Mouse (Mus musculus): ENCODE results near the gene Per1. TPM values are rescaled to one million over a fixed set of nuclear protein-coding genes. Genes with fewer than 3 reads are reported as not detected.

Per1 gene
- 22.2 TPM for polyA plus RNA-seq (2014; fragmentation: Illumina TruSeq; extraction: RNeasy Lipid Tissue Mini Kit (QIAGEN cat#74804); ENCODE audit: low read depth, low replicate concordance)

GRCm38 (mm10) chr11:69094697-69095429, at the start of gene Per1:
Per1 (plus strand) TSS chr11:69095217.

GRCm38 (mm10) chr11:69045531-69046394, 49.3 kb upstream of the Per1 start, which contains the start of gene Aurkb:
Aurkb (plus strand) TSS chr11:69045647.

DNA sequence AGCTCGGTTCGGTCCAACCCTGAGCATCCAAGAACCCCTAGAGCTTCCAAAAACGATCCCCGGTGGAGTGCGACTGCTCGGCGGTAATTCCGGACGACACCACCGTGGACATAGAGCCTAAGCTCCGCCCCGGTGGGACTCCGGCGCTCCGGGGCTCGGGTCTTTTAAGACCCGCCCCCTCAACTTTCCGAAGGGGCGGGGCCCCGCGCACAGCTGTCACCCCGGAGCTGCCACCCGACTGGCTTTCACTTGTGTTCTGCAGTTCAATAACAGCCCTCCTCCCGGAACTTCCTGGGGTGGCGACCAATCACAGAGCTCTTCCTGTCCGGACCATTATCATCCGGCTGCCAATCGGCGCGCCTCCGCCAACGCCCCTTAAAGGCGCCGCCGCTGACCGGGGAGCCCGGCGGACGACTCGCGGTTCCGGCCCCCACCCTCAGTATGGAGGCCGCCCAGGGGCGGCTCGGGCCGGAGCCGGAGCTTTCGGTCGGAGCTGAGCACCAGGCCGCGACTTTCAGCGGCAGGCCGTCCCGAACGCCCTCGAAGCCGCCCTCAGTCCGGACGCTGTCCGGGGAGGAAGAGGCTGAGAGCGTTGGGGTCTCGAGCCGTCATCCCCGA, 35.6 kb upstream of the Per1 start, which contains the start of gene Borcs6:
TSS of gene Borcs6 (plus strand) at position 361 of the 618 bp plus-strand sequence.

DNA sequence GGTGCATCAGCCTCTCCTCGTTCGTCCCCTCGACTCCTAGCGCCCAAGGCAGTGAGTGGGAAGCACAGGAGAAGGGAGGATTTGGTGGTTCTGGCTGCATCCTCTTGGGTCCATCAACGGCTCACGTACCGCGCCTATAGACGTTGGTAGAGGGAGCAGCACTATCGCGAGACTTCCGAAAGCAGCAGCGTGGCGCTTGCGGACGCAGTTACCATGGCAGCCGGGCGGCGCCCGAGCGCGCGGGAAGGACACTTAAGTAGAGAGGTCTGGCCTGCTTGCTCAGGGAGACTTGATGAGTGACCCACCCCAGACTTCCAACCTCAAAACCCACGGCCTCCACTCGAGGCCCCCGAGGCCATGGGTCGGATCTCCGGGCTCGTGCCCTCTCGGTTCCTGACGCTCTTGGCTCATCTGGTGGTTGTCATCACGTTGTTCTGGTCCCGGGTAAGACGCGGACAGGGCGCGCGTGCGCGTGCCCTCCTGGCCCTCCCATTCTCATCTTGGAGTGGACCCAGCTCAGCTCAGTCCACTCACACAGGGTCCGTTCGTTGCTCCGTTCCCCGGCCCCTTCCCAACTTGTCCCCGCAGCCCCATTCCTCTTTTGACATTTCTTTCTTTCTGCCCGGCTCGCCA, 24.3 kb upstream of the Per1 start, which contains the start of gene Tmem107:
TSS of gene Tmem107 (plus strand) at position 217 of the 633 bp plus-strand sequence.

DNA sequence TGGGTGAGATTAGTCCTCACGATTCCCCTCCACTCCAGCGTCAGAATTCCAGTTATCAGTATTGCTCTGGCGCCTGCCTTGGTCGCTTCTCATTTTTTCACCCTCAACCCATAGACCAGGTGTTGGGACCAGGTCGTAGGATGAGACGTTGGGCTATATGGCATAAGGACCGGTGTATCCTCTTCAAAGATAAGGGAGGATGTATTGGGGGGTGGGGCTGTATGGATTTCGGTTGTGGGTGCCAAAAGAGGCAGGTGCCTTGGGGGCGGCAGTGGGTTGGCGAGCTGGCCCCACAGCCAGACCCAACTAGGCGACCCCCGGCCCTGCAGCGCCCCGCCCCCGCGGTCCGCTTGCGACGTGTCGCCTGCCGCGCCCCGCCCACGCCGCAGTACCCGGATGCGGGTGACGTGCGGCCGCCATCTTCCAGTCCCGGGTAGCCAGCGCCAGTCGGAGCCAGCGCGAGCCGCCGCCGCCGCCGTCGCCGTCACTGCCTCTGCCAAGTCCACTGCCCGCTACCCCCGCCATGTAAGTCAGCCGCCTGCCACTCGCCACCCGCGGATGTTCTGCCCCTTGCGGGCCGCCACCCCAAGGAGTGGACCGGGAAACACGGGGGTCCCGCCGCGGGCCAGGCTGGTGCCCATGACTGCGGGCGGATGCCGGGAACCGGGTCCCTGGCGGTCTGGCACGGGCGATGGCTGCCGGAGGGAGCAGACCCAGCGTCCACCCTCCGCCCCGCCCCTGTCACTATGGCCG, 6.7 kb upstream of the Per1 start, which contains the start of gene Vamp2:
TSS of gene Vamp2 (plus strand) at position 388 of the 753 bp plus-strand sequence.

DNA sequence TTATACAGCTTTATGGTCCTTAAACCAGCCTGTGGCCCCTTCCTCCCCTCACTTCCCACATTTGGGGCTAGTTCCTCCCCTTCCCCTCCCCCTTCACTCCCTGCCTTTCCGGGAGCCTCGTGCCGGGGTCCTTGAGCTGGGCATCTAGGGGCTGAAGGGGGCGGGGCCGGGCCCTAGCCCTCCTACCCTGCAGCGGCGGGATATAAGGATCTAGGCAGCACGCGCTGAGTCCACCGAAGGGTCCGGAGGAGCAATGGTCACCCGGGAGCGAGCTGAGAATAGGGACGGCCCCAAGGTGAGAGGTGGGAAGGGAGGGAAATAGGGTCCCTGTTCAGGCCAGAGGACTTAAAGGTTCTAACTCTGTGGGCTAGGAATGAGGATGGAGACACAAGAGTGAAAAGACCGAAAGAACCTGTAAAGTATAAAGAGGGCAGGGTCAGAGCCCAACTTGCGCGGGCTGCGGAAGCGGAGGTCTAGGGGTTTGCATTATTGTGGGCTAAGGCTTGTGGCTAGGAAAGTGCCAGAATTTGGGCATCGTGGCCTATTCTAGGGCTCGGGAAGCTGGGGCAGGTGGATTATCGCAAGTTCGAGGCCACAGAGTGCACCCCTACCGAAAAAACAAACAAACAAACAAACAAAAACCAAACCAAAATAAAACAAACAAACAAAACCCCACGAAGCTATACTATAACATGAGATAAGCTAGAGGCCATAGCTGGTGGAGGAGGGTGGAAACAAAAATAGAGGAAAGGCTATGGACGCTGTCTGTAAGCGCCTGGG, 25.4 kb downstream of the Per1 start, which contains the start of gene Hes7:
TSS of gene Hes7 (plus strand) at position 184 of the 780 bp plus-strand sequence.

GRCm38 (mm10) chr11:69122336-69122951, 27.4 kb downstream of the Per1 start, which contains the start of gene 9130213A22Rik:
9130213A22Rik (minus strand) TSS chr11:69122589.

GRCm38 (mm10) chr11:69125852-69125918, 30.7 kb downstream of the Per1 start, which contains the start of gene Aloxe3:
Aloxe3 (plus strand) TSS chr11:69125896.

GRCm38 (mm10) chr11:69156800-69157199, 61.8 kb downstream of the Per1 start, which contains the start of gene Alox12b:
Alox12b (plus strand) TSS chr11:69156989.

Other genes with a start within 250 kb of the Per1 start
- 64.2 TPM for gene Ndel1, start 223.4 kb upstream of the Per1 start, polyA plus RNA-seq (2014; fragmentation: Illumina TruSeq; extraction: RNeasy Lipid Tissue Mini Kit (QIAGEN cat#74804); ENCODE audit: low read depth, low replicate concordance)
- not detected for gene Rnf222, start 206.7 kb upstream of the Per1 start, polyA plus RNA-seq (2014; fragmentation: Illumina TruSeq; extraction: RNeasy Lipid Tissue Mini Kit (QIAGEN cat#74804); ENCODE audit: low read depth, low replicate concordance)
- gene Rpl26, start 193.6 kb upstream of the Per1 start, polyA plus RNA-seq (2014; fragmentation: Illumina TruSeq; extraction: RNeasy Lipid Tissue Mini Kit (QIAGEN cat#74804); ENCODE audit: low read depth, low replicate concordance), result 1,087 TPM
- not detected for gene Odf4, start 168.1 kb upstream of the Per1 start, polyA plus RNA-seq (2014; fragmentation: Illumina TruSeq; extraction: RNeasy Lipid Tissue Mini Kit (QIAGEN cat#74804); ENCODE audit: low read depth, low replicate concordance)
- gene Arhgef15, start 137.7 kb upstream of the Per1 start, polyA plus RNA-seq (2014; fragmentation: Illumina TruSeq; extraction: RNeasy Lipid Tissue Mini Kit (QIAGEN cat#74804); ENCODE audit: low read depth, low replicate concordance), result 33.1 TPM
- gene Slc25a35, start 127.1 kb upstream of the Per1 start, polyA plus RNA-seq (2014; fragmentation: Illumina TruSeq; extraction: RNeasy Lipid Tissue Mini Kit (QIAGEN cat#74804); ENCODE audit: low read depth, low replicate concordance), result 8.4 TPM
- 117 TPM for gene Rangrf, start 120.0 kb upstream of the Per1 start, polyA plus RNA-seq (2014; fragmentation: Illumina TruSeq; extraction: RNeasy Lipid Tissue Mini Kit (QIAGEN cat#74804); ENCODE audit: low read depth, low replicate concordance)
- 10.1 TPM for gene Pfas, start 86.8 kb upstream of the Per1 start, polyA plus RNA-seq (2014; fragmentation: Illumina TruSeq; extraction: RNeasy Lipid Tissue Mini Kit (QIAGEN cat#74804); ENCODE audit: low read depth, low replicate concordance)
- gene Ctc1, start 79.3 kb upstream of the Per1 start, polyA plus RNA-seq (2014; fragmentation: Illumina TruSeq; extraction: RNeasy Lipid Tissue Mini Kit (QIAGEN cat#74804); ENCODE audit: low read depth, low replicate concordance), result 18.4 TPM
- not detected for gene Aurkb, start 49.6 kb upstream of the Per1 start, polyA plus RNA-seq (2014; fragmentation: Illumina TruSeq; extraction: RNeasy Lipid Tissue Mini Kit (QIAGEN cat#74804); ENCODE audit: low read depth, low replicate concordance)
- 16.5 TPM for gene Borcs6, start 35.5 kb upstream of the Per1 start, polyA plus RNA-seq (2014; fragmentation: Illumina TruSeq; extraction: RNeasy Lipid Tissue Mini Kit (QIAGEN cat#74804); ENCODE audit: low read depth, low replicate concordance)
- 9.9 TPM for gene Tmem107, start 24.4 kb upstream of the Per1 start, polyA plus RNA-seq (2014; fragmentation: Illumina TruSeq; extraction: RNeasy Lipid Tissue Mini Kit (QIAGEN cat#74804); ENCODE audit: low read depth, low replicate concordance)
- gene Vamp2, start 6.7 kb upstream of the Per1 start, polyA plus RNA-seq (2014; fragmentation: Illumina TruSeq; extraction: RNeasy Lipid Tissue Mini Kit (QIAGEN cat#74804); ENCODE audit: low read depth, low replicate concordance), result 95.0 TPM
- gene Hes7, start 25.2 kb downstream of the Per1 start, polyA plus RNA-seq (2014; fragmentation: Illumina TruSeq; extraction: RNeasy Lipid Tissue Mini Kit (QIAGEN cat#74804); ENCODE audit: low read depth, low replicate concordance), result not detected
- 0.39 TPM for gene 9130213A22Rik, start 27.4 kb downstream of the Per1 start, polyA plus RNA-seq (2014; fragmentation: Illumina TruSeq; extraction: RNeasy Lipid Tissue Mini Kit (QIAGEN cat#74804); ENCODE audit: low read depth, low replicate concordance)
- not detected for gene Aloxe3, start 30.7 kb downstream of the Per1 start, polyA plus RNA-seq (2014; fragmentation: Illumina TruSeq; extraction: RNeasy Lipid Tissue Mini Kit (QIAGEN cat#74804); ENCODE audit: low read depth, low replicate concordance)
- gene Alox12b, start 61.8 kb downstream of the Per1 start, polyA plus RNA-seq (2014; fragmentation: Illumina TruSeq; extraction: RNeasy Lipid Tissue Mini Kit (QIAGEN cat#74804); ENCODE audit: low read depth, low replicate concordance), result not detected
- gene Alox8, start 102.6 kb downstream of the Per1 start, polyA plus RNA-seq (2014; fragmentation: Illumina TruSeq; extraction: RNeasy Lipid Tissue Mini Kit (QIAGEN cat#74804); ENCODE audit: low read depth, low replicate concordance), result 1.6 TPM
- 0.05 TPM for gene Gucy2e, start 141.8 kb downstream of the Per1 start, polyA plus RNA-seq (2014; fragmentation: Illumina TruSeq; extraction: RNeasy Lipid Tissue Mini Kit (QIAGEN cat#74804); ENCODE audit: low read depth, low replicate concordance)
- gene Cntrob, start 228.6 kb downstream of the Per1 start, polyA plus RNA-seq (2014; fragmentation: Illumina TruSeq; extraction: RNeasy Lipid Tissue Mini Kit (QIAGEN cat#74804); ENCODE audit: low read depth, low replicate concordance), result 6.1 TPM
- 82.5 TPM for gene Trappc1, start 228.8 kb downstream of the Per1 start, polyA plus RNA-seq (2014; fragmentation: Illumina TruSeq; extraction: RNeasy Lipid Tissue Mini Kit (QIAGEN cat#74804); ENCODE audit: low read depth, low replicate concordance)
- 0.26 TPM for gene Kcnab3, start 231.0 kb downstream of the Per1 start, polyA plus RNA-seq (2014; fragmentation: Illumina TruSeq; extraction: RNeasy Lipid Tissue Mini Kit (QIAGEN cat#74804); ENCODE audit: low read depth, low replicate concordance)
- 0.47 TPM for gene Rnf227, start 245.2 kb downstream of the Per1 start, polyA plus RNA-seq (2014; fragmentation: Illumina TruSeq; extraction: RNeasy Lipid Tissue Mini Kit (QIAGEN cat#74804); ENCODE audit: low read depth, low replicate concordance)